Comparison of ENCODE assay signal across 8 mouse cellular contexts in genomic region chr10:62601833-62602176, GRCm38 (mm10). TPM values are rescaled to one million over a fixed set of nuclear protein-coding genes. Genes with fewer than 3 reads are reported as not detected.
DNase-seq lines count a peak whose midpoint lies in the region; ATAC-seq and TF ChIP-seq lines count a peak whose summit lies in the region.

No protein-coding gene starts in this region.

- WGBS in heart, embryonic 11.5 days (ENCODE audit: insufficient replicate concordance): under 1% methylated on average over 23 of the region's 23 CpGs

- intact Hi-C loops in heart, postnatal 10 days (cut with DNase I): no loop called here

- H3K9me3 ChIP-seq in heart, embryonic 11.5 days (replicated peaks; ENCODE audit: control insufficient read depth, low read length): no peaks in the 10 kb centered on the region
- H3K9me3 ChIP-seq in ES-E14 (ENCODE audit: control insufficient read depth, insufficient read depth, low read depth, low read length): no peaks in the 10 kb centered on the region
- H3K9me3 ChIP-seq in megakaryocyte, embryonic 14.5 days: no peaks in the 10 kb centered on the region

- H3K27me3 ChIP-seq in heart, embryonic 11.5 days (ENCODE audit: control insufficient read depth, insufficient read depth, low read length): no peaks in the 10 kb centered on the region
- no peaks in the 10 kb centered on the region for H3K27me3 ChIP-seq in megakaryocyte, embryonic 14.5 days (replicated peaks)

- peak; percentile 70; the same call in 1 of the 2 replicates for ATAC-seq in heart, embryonic 11.5 days (replicated peaks; ENCODE audit: insufficient number of reproducible peaks, low FRiP score, low TSS enrichment)
- ATAC-seq in hematopoietic stem cell, adult 5-6 weeks (replicated peaks in 1 of 2; ENCODE audit: insufficient read depth in 1 of 2, low FRiP score in 2 of 2, low TSS enrichment in 1 of 2, low read depth in 1 of 2, poor library complexity in 2 of 2, severe bottlenecking in 2 of 2): peak; percentile 9 to 59; a peak in 2 of 4 replicates

- peaks cover 3% of the 10 kb centered on the region for H3K4me1 ChIP-seq in heart, embryonic 11.5 days (ENCODE audit: control insufficient read depth, insufficient read depth, low read length)
- H3K4me1 ChIP-seq in ES-E14 (ENCODE audit: control insufficient read depth in 2 of 2, insufficient read depth in 2 of 2, low read length in 2 of 2, poor library complexity in 1 of 2): peaks cover 2 to 3% of the 10 kb centered on the region in 2 experiments; a peak in 3 of 4 replicates
- H3K4me1 ChIP-seq in megakaryocyte, embryonic 14.5 days: peaks cover 64% of the 10 kb centered on the region

- H3K4me2 ChIP-seq in heart, embryonic 11.5 days: peak overlapping the region; percentile 98

- peak overlapping the region; percentile 78 for H3K9ac ChIP-seq in heart, embryonic 11.5 days (ENCODE audit: low read depth, low read length)
- H3K9ac ChIP-seq in ES-E14 (ENCODE audit: insufficient read depth, low read depth, low read length, poor library complexity, severe bottlenecking): peak overlapping the region; percentile 97

- in situ Hi-C loops in ES-E14 (cut with MboI; ENCODE audit: low sequenced_read_pairs in 2 of 2, unreplicated experiment in 2 of 2): no loop called here

- no peak for DNase-seq in heart, postnatal 10 days
- DNase-seq in ES-E14 (ENCODE audit: low read depth, low spot score): no peak
- DNase-seq in c-Kit-positive CD71-positive TER-119-positive erythroid progenitor cells, embryonic 14.5 days (ENCODE audit: low spot score): no peak
- no peak for DNase-seq in thymus, adult 18-20 months
- no peak for DNase-seq in kidney, postnatal 10 days

- peak overlapping the region; percentile 69 for H3K27ac ChIP-seq in heart, embryonic 11.5 days (ENCODE audit: low read depth, low read length)
- peak overlapping the region; percentile 62 for H3K27ac ChIP-seq in ES-E14 (ENCODE audit: insufficient read depth, low read depth, low read length, poor library complexity, severe bottlenecking)

- peak overlapping the region; percentile 74 for H3K4me3 ChIP-seq in heart, embryonic 11.5 days (ENCODE audit: low read depth, low read length)
- peak overlapping the region; percentile 71 to 93 for H3K4me3 ChIP-seq in ES-E14 (ENCODE audit: insufficient read depth in 1 of 2, low read depth in 1 of 2, low read length in 2 of 2, poor library complexity in 1 of 2, severe bottlenecking in 1 of 2)
- peak overlapping the region; percentile 99 for H3K4me3 ChIP-seq in megakaryocyte, embryonic 14.5 days (replicated peaks)

- peaks cover 8% of the 10 kb centered on the region for H3K36me3 ChIP-seq in heart, embryonic 11.5 days (ENCODE audit: control insufficient read depth, insufficient read depth, low read length)
- H3K36me3 ChIP-seq in ES-E14 (ENCODE audit: control insufficient read depth, insufficient read depth, low read length, poor library complexity, severe bottlenecking): peaks cover 21% of the 10 kb centered on the region
- H3K36me3 ChIP-seq in megakaryocyte, embryonic 14.5 days (replicated peaks; ENCODE audit: low read length): peaks cover 19% of the 10 kb centered on the region

TF ChIP-seq in ES-E14, 5 proteins besides CTCF, POLR2A, EP300 and RAD21:
- TF ChIP-seq HCFC1 (IDR thresholded peaks at IDR 0.05; ENCODE audit: borderline replicate concordance, insufficient read depth, low read length): no peak
- no peak for TF ChIP-seq ZC3H11A (IDR thresholded peaks at IDR 0.05; ENCODE audit: borderline replicate concordance, low read depth, low read length)
- no peak for TF ChIP-seq ZNF384 (IDR thresholded peaks at IDR 0.05; ENCODE audit: low read depth, low read length)
- TF ChIP-seq MAFK (IDR thresholded peaks at IDR 0.05; ENCODE audit: insufficient read depth, low read depth, low read length): no peak
- TF ChIP-seq CHD2 (IDR thresholded peaks at IDR 0.05; ENCODE audit: low read depth, low read length): no peak
TF ChIP-seq in ES-E14: peak in this region for 0.

RNA-seq across cellular contexts. Expression of gene Ddx21, which starts 0.3 kb away (rescaled TPM):
- polyA plus RNA-seq in heart, embryonic 11.5 days (2014; fragmentation: Nextera tagmentation; extraction: Ambion mirVana): 20.8 and 21.4 TPM in 2 replicates
- 10 to 100 TPM; 36.6 to 38.2 TPM for total RNA-seq in heart, postnatal 10 days (2021)
- total RNA-seq in ES-E14 (2012; rRNA removed): 164 and 185 TPM in 2 replicates
- 168 and 198 TPM in 2 replicates for total RNA-seq in hematopoietic stem cell, adult 5-6 weeks (2017)
- polyA plus RNA-seq in megakaryocyte, embryonic 14.5 days (2012; ENCODE audit: insufficient read depth, low replicate concordance): 5.4 and 39.8 TPM in 2 replicates

RNA-seq across cellular contexts. Expression of gene Kif1bp, which starts 23.5 kb away (rescaled TPM):
- 31.1 and 34.0 TPM in 2 replicates for polyA plus RNA-seq in heart, embryonic 11.5 days (2014; fragmentation: Nextera tagmentation; extraction: Ambion mirVana)
- total RNA-seq in heart, postnatal 10 days (2021): 10 to 100 TPM; 36.0 to 36.5 TPM
- 12.7 and 17.3 TPM in 2 replicates for total RNA-seq in ES-E14 (2012; rRNA removed)
- 21.0 and 26.4 TPM in 2 replicates for total RNA-seq in hematopoietic stem cell, adult 5-6 weeks (2017)
- polyA plus RNA-seq in megakaryocyte, embryonic 14.5 days (2012; ENCODE audit: insufficient read depth, low replicate concordance): 2.5 and 5.1 TPM in 2 replicates

RNA-seq across cellular contexts. Expression of gene Ddx50, which starts 49.2 kb away (rescaled TPM):
- 107 and 125 TPM in 2 replicates for polyA plus RNA-seq in heart, embryonic 11.5 days (2014; fragmentation: Nextera tagmentation; extraction: Ambion mirVana)
- 10 to 100 TPM; 78.8 to 80.0 TPM for total RNA-seq in heart, postnatal 10 days (2021)
- 43.9 and 61.8 TPM in 2 replicates for total RNA-seq in ES-E14 (2012; rRNA removed)
- total RNA-seq in hematopoietic stem cell, adult 5-6 weeks (2017): 112 and 146 TPM in 2 replicates
- 6.6 and 107 TPM in 2 replicates for polyA plus RNA-seq in megakaryocyte, embryonic 14.5 days (2012; ENCODE audit: insufficient read depth, low replicate concordance)
